Mouse (Mus musculus): ENCODE data around the gene Mobp. TPM values are rescaled to one million over a fixed set of nuclear protein-coding genes. Genes with fewer than 3 reads are reported as not detected.

The Mobp gene
- polyA plus RNA-seq, 1 experiment from 2014 or later = not detected

DNA sequence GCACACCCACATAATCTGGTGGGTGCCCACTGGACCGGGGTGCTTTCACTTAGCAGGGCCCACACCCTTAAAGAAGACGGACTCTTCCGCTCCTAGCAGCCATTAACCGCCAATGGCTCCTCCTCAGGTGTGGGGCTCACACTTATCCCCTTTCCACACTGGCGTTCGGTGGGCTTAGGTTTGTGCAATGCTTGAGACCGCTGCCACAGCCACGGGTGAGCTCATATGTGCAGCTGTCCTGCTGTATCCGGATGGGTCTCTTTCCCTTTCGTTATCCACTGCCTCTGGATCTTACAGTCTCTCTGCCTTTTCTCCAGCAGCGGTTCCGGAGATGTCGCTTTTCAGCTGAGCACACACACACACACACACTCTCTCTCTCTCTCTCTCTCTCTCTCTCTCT is 41.4 kb downstream of the Mobp start:
- no peak overlapping the region for H3K27ac ChIP-seq (ENCODE audit: low read depth)
- peak; percentile 58 for ATAC-seq (ENCODE audit: insufficient read depth)
- H3K36me3 ChIP-seq (ENCODE audit: insufficient read depth) = no peaks in the 10 kb centered on the region
- no peaks in the 10 kb centered on the region for H3K27me3 ChIP-seq (ENCODE audit: insufficient read depth, low read length)
- H3K4me2 ChIP-seq = peak overlapping the region; percentile 55
- no peaks in the 10 kb centered on the region for H3K9me3 ChIP-seq (ENCODE audit: low read depth, low read length)
- 0 out of 2 replicates have a peak overlapping the region, but pooled peaks have one; percentile 15 for H3K9ac ChIP-seq
- peak; percentile 27 for DNase-seq
- no peaks in the 10 kb centered on the region for H3K4me1 ChIP-seq (ENCODE audit: insufficient read depth)
- no peak for TF ChIP-seq CTCF (IDR thresholded peaks at IDR 0.05; ENCODE audit: low read depth)
- 41% methylated on average over 13 of the region's 13 CpGs for WGBS
- peak overlapping the region; percentile 28 for H3K4me3 ChIP-seq (ENCODE audit: low read depth, low read length)

DNA sequence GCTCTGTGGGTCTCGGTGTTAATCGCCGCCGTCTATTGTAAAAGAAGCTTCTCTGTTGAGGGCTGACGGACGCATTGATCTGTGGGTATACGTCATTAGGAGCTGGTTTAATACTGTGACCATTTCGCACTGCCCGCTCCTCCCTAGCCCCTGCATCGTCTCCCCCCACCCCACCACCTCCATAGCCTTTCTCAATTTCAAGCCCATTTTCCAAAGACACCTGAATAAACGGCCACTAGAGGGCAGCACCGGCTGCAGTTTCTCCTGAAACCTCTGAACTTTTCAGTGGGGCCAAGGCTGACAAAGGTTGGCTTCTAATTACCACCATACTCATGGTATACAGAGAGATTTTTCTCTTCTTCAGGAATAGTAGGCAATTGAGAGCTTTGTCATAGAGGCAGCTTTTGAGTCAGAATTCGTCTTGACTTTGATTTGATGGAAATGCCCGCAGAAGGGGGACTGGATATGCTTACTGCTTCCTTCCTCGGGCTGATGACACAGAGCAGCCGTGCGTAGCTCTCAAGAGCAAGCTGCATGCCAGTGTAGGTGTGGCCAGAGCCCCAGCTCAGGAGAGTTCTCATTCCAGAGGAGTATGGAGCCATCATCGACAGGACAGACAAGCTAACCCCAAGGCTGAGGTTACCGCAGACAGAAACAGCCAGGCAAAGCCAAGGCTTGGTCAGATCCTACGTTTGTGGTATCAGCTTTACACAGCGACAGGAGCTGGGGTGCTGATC is 42.0 kb downstream of the Mobp start:
- Histone ChIP-seq H3K4me2 (peak overlapping the region; percentile 55), H3K9ac (0 out of 2 replicates have a peak overlapping the region, but pooled peaks have one; percentile 15), H3K4me3 (ENCODE audit: low read depth, low read length) (peak overlapping the region; percentile 28), H3K27ac (ENCODE audit: low read depth) (no peak overlapping the region), H3K4me1 (ENCODE audit: insufficient read depth) (no peaks in the 10 kb centered on the region), H3K9me3 (ENCODE audit: low read depth, low read length) (no peaks in the 10 kb centered on the region), H3K27me3 (ENCODE audit: insufficient read depth, low read length) (no peaks in the 10 kb centered on the region), H3K36me3 (ENCODE audit: insufficient read depth) (no peaks in the 10 kb centered on the region)
- DNase-seq (peak; percentile 95), ATAC-seq (ENCODE audit: insufficient read depth) (peak; percentile 80)
- TF ChIP-seq CTCF (IDR thresholded peaks at IDR 0.05; ENCODE audit: low read depth) = peak; percentile 87
- WGBS = 25% methylated on average over 21 of the region's 21 CpGs

DNA sequence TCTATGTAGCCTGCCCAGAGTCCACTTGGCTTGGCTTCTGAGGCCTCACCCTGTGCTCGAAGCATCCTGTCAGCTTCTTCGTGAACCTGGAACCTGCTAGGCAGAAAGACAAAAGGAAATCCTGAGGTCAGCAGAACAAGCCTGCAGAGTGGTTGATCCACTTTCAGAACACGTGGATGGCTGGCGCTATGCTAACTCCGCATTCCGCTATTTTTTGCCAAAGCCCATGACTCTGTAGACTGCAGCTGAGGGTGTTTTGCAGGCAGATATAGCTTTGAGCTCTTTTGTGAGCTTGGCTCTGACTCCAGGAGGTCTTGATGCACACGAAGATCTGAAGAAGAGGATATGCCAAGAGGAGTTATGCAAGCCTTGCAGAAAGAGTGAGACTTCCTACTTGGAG is 43.2 kb downstream of the Mobp start:
- Histone ChIP-seq H3K36me3 (ENCODE audit: insufficient read depth) (no peaks in the 10 kb centered on the region), H3K27me3 (ENCODE audit: insufficient read depth, low read length) (no peaks in the 10 kb centered on the region), H3K4me2 (no peak overlapping the region), H3K9ac (no peak overlapping the region), H3K4me3 (ENCODE audit: low read depth, low read length) (no peak overlapping the region), H3K27ac (ENCODE audit: low read depth) (no peak overlapping the region), H3K9me3 (ENCODE audit: low read depth, low read length) (no peaks in the 10 kb centered on the region), H3K4me1 (ENCODE audit: insufficient read depth) (no peaks in the 10 kb centered on the region)
- WGBS = 67% methylated on average over 7 of the region's 7 CpGs
- ATAC-seq (ENCODE audit: insufficient read depth) (no peak), DNase-seq (no peak)
- TF ChIP-seq CTCF (IDR thresholded peaks at IDR 0.05; ENCODE audit: low read depth) = no peak

DNA sequence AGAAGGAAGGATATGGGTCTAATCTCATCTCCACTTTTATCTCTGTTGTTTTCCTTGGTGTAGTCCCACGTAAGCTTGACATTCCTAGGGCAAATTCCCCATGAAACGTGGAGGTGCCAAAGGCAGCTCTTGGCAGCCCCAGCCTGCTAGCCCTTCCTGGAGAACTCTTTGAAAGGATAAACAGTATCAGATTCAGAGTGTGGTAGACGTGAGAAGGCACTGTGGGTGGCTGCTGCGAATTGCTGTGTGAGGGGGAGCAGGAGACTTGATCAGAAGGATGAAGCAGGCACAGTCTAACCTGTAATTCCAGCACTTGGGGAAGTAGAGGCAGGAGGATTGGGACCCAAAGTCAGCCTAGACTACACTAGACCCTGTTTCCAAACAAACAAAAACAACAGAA is 51.4 kb downstream of the Mobp start:
- H3K36me3 ChIP-seq (ENCODE audit: insufficient read depth) = no peaks in the 10 kb centered on the region
- no peak overlapping the region for H3K4me3 ChIP-seq (ENCODE audit: low read depth, low read length)
- 28% methylated on average over 4 of the region's 4 CpGs for WGBS
- H3K9ac ChIP-seq = no peak overlapping the region
- no peak for DNase-seq
- no peak for TF ChIP-seq CTCF (IDR thresholded peaks at IDR 0.05; ENCODE audit: low read depth)
- H3K27me3 ChIP-seq (ENCODE audit: insufficient read depth, low read length) = no peaks in the 10 kb centered on the region
- no peaks in the 10 kb centered on the region for H3K4me1 ChIP-seq (ENCODE audit: insufficient read depth)
- H3K9me3 ChIP-seq (ENCODE audit: low read depth, low read length) = no peaks in the 10 kb centered on the region
- no peak overlapping the region for H3K27ac ChIP-seq (ENCODE audit: low read depth)
- no peak for ATAC-seq (ENCODE audit: insufficient read depth)
- H3K4me2 ChIP-seq = no peak overlapping the region

DNA sequence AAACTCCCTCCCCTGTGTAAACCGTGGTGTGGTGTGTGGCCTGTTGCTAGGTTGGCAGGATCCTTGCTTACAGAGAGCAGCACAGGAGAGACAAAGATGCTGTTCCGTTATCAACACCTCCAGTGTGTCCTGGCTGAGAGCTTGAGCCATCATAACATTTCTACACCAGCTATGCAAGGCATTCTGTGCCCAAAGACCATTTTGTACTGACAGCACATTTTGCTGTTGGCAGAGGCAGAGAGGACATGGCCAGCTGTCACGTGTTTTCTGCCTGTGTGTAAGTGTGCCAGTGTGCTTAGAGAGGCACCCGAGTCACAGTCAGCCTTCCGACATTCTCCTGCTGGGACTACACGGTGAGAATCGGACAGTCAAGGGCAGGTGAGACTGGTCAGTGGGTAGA is 52.2 kb downstream of the Mobp start:
- no peak for TF ChIP-seq CTCF (IDR thresholded peaks at IDR 0.05; ENCODE audit: low read depth)
- Histone ChIP-seq H3K9ac (no peak overlapping the region), H3K27ac (ENCODE audit: low read depth) (no peak overlapping the region), H3K27me3 (ENCODE audit: insufficient read depth, low read length) (no peaks in the 10 kb centered on the region), H3K9me3 (ENCODE audit: low read depth, low read length) (no peaks in the 10 kb centered on the region), H3K4me2 (no peak overlapping the region), H3K4me1 (ENCODE audit: insufficient read depth) (no peaks in the 10 kb centered on the region), H3K4me3 (ENCODE audit: low read depth, low read length) (no peak overlapping the region), H3K36me3 (ENCODE audit: insufficient read depth) (no peaks in the 10 kb centered on the region)
- 77% methylated on average over 7 of the region's 7 CpGs for WGBS
- DNase-seq = no peak
- no peak for ATAC-seq (ENCODE audit: insufficient read depth)

DNA sequence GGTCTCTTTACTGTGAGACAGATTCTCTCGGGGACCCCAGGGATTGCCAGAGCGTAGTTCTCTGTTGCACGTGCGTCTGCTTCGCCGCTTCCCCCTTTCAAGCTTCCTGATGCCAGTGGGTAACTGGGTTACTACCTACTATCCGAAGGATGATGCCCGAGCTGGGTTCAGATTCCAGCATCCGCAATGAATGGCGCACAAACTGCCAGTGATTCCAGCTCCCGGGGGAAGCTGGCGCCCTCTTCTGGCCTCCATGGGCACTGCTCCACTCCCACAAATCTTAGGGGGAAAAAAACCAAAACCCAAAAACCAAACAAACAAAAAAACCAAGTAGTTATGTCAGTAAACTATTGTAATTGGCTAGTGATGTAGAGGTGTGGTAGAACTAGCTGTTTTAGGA is 53.2 kb downstream of the Mobp start:
- peak; percentile 53 for TF ChIP-seq CTCF (IDR thresholded peaks at IDR 0.05; ENCODE audit: low read depth)
- Histone ChIP-seq H3K9ac (no peak overlapping the region), H3K36me3 (ENCODE audit: insufficient read depth) (no peaks in the 10 kb centered on the region), H3K4me3 (ENCODE audit: low read depth, low read length) (no peak overlapping the region), H3K27me3 (ENCODE audit: insufficient read depth, low read length) (no peaks in the 10 kb centered on the region), H3K9me3 (ENCODE audit: low read depth, low read length) (no peaks in the 10 kb centered on the region), H3K4me2 (no peak overlapping the region), H3K4me1 (ENCODE audit: insufficient read depth) (no peaks in the 10 kb centered on the region), H3K27ac (ENCODE audit: low read depth) (no peak overlapping the region)
- peak; percentile 31 for DNase-seq
- WGBS = 33% methylated on average over 12 of the region's 12 CpGs
- ATAC-seq (ENCODE audit: insufficient read depth) = no peak

DNA sequence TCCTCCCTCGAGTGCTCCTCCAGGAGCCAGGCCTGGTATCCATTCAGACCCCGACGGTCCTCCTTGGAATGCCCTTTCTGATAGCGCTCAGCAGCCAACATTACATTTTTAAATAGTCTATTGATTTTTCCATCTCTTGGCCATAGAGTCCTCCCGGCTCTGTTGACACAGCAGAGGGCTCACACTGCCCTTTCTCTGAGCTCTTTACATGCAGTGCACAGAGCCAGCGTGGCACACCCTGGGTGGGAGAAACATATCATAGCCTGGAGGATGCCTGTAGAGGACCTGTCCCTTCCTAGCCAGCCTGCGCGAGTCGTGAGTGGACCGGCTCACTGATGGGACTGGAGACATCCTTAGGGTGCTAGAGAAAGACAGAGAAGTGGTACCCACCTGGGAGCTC is 54.4 kb downstream of the Mobp start:
- no peak for TF ChIP-seq CTCF (IDR thresholded peaks at IDR 0.05; ENCODE audit: low read depth)
- peak; percentile 6 for DNase-seq
- no peak overlapping the region for H3K9ac ChIP-seq
- no peaks in the 10 kb centered on the region for H3K4me1 ChIP-seq (ENCODE audit: insufficient read depth)
- no peaks in the 10 kb centered on the region for H3K27me3 ChIP-seq (ENCODE audit: insufficient read depth, low read length)
- no peak overlapping the region for H3K4me3 ChIP-seq (ENCODE audit: low read depth, low read length)
- H3K9me3 ChIP-seq (ENCODE audit: low read depth, low read length) = no peaks in the 10 kb centered on the region
- no peak; the same call in 1 of the 2 replicates for ATAC-seq (ENCODE audit: insufficient read depth)
- no peak overlapping the region for H3K27ac ChIP-seq (ENCODE audit: low read depth)
- no peak overlapping the region for H3K4me2 ChIP-seq
- whole genome bisulfite sequencing = 64% methylated on average over 10 of the region's 10 CpGs
- H3K36me3 ChIP-seq (ENCODE audit: insufficient read depth) = no peaks in the 10 kb centered on the region

All from lung, embryonic 14.5 days (tissue).